Mouse (Mus musculus): ENCODE measurements at regions not wholly inside any gene's neighbourhood (a gene's known extent, or its start where the extent isn't known, plus 50 kb on each side); places are given as distances from the start of the nearest gene placed in this dataset.

- ATAC-seq (replicated peaks): no peak
- no peaks in the 10 kb centered on the region for H3K4me1 ChIP-seq
- H3K36me3 ChIP-seq: no peaks in the 10 kb centered on the region
- H3K27ac ChIP-seq (replicated peaks): no peak overlapping the region
- H3K9me3 ChIP-seq: no peaks in the 10 kb centered on the region
- WGBS: 89% methylated on average over 6 of the region's 6 CpGs
- H3K27me3 ChIP-seq: no peaks in the 10 kb centered on the region
- no peak overlapping the region for H3K4me2 ChIP-seq (replicated peaks)
- H3K4me3 ChIP-seq: no peak overlapping the region
- no peak overlapping the region for H3K9ac ChIP-seq (replicated peaks)
Measured at GRCm38 (mm10) chr11:111484981-111485380, 419.0 kb downstream of the Kcnj2 start.

GRCm38 (mm10) chr11:111512471-111512870, 446.5 kb downstream of the Kcnj2 start:
- no peaks in the 10 kb centered on the region for H3K27me3 ChIP-seq
- no peaks in the 10 kb centered on the region for H3K4me1 ChIP-seq
- H3K36me3 ChIP-seq: no peaks in the 10 kb centered on the region
- no peak overlapping the region for H3K27ac ChIP-seq (replicated peaks)
- no peak overlapping the region for H3K9ac ChIP-seq (replicated peaks)
- no peak for ATAC-seq (replicated peaks)
- H3K4me2 ChIP-seq (replicated peaks): no peak overlapping the region
- no peaks in the 10 kb centered on the region for H3K9me3 ChIP-seq
- no peak overlapping the region for H3K4me3 ChIP-seq
- WGBS: 40% methylated on average over 4 of the region's 4 CpGs

- no peaks in the 10 kb centered on the region for H3K36me3 ChIP-seq
- peak; percentile 82 for ATAC-seq (replicated peaks)
- H3K4me1 ChIP-seq: peaks cover 8% of the 10 kb centered on the region
- H3K9ac ChIP-seq (replicated peaks): no peak overlapping the region
- no peak overlapping the region for H3K4me3 ChIP-seq
- H3K27ac ChIP-seq (replicated peaks): 0 out of 2 replicates have a peak overlapping the region, but pooled peaks have one; percentile 14
- H3K9me3 ChIP-seq: no peaks in the 10 kb centered on the region
- 27% methylated on average over 8 of the region's 8 CpGs for WGBS
- no peaks in the 10 kb centered on the region for H3K27me3 ChIP-seq
- peak overlapping the region; percentile 12; the same call in 1 of the 2 replicates for H3K4me2 ChIP-seq (replicated peaks)
Measured at GRCm38 (mm10) chr11:111522716-111523115, 456.8 kb downstream of the Kcnj2 start.

- no peak overlapping the region for H3K27ac ChIP-seq (replicated peaks)
- H3K27me3 ChIP-seq: no peaks in the 10 kb centered on the region
- H3K9ac ChIP-seq (replicated peaks): no peak overlapping the region
- no peaks in the 10 kb centered on the region for H3K36me3 ChIP-seq
- H3K4me3 ChIP-seq: no peak overlapping the region
- H3K9me3 ChIP-seq: no peaks in the 10 kb centered on the region
- ATAC-seq (replicated peaks): no peak
- 65% methylated on average over 8 of the region's 8 CpGs for WGBS
- H3K4me2 ChIP-seq (replicated peaks): no peak overlapping the region
- peaks cover 8% of the 10 kb centered on the region for H3K4me1 ChIP-seq
Measured at GRCm38 (mm10) chr11:111523465-111523864, 457.5 kb downstream of the Kcnj2 start.

- Histone ChIP-seq H3K4me3 (no peak overlapping the region), H3K27ac (replicated peaks) (no peak overlapping the region), H3K4me1 (peaks cover 8% of the 10 kb centered on the region), H3K9ac (replicated peaks) (no peak overlapping the region), H3K9me3 (no peaks in the 10 kb centered on the region), H3K27me3 (no peaks in the 10 kb centered on the region), H3K4me2 (replicated peaks) (no peak overlapping the region), H3K36me3 (no peaks in the 10 kb centered on the region)
- WGBS: 87% methylated on average over 6 of the region's 6 CpGs
- no peak for ATAC-seq (replicated peaks)
Measured at GRCm38 (mm10) chr11:111526010-111526742, 460.2 kb downstream of the Kcnj2 start.

- ATAC-seq (replicated peaks): no peak
- WGBS: 80% methylated on average over 9 of the region's 9 CpGs
- H3K36me3 ChIP-seq: no peaks in the 10 kb centered on the region
Measured at GRCm38 (mm10) chr11:111529591-111529990, 463.6 kb downstream of the Kcnj2 start.

GRCm38 (mm10) chr11:111530912-111531311, 464.9 kb downstream of the Kcnj2 start:
- no peak overlapping the region for H3K27ac ChIP-seq (replicated peaks)
- H3K4me1 ChIP-seq: no peaks in the 10 kb centered on the region
- H3K4me2 ChIP-seq (replicated peaks): no peak overlapping the region
- H3K9me3 ChIP-seq: no peaks in the 10 kb centered on the region
- ATAC-seq (replicated peaks): no peak
- WGBS: 57% methylated on average over 3 of the region's 3 CpGs
- H3K27me3 ChIP-seq: no peaks in the 10 kb centered on the region
- no peak overlapping the region for H3K4me3 ChIP-seq
- no peaks in the 10 kb centered on the region for H3K36me3 ChIP-seq
- H3K9ac ChIP-seq (replicated peaks): no peak overlapping the region

More at GRCm38 (mm10) chr11:111529591-111529990, 463.6 kb downstream of the Kcnj2 start:
- Histone ChIP-seq H3K4me2 (replicated peaks) (no peak overlapping the region), H3K9me3 (no peaks in the 10 kb centered on the region), H3K9ac (replicated peaks) (no peak overlapping the region), H3K27me3 (no peaks in the 10 kb centered on the region), H3K4me3 (no peak overlapping the region), H3K27ac (replicated peaks) (no peak overlapping the region), H3K4me1 (no peaks in the 10 kb centered on the region)

- no peak for ATAC-seq (replicated peaks)
- H3K4me3 ChIP-seq: no peak overlapping the region
- WGBS: 23% methylated on average over 5 of the region's 5 CpGs
Measured at GRCm38 (mm10) chr11:111532457-111532856, 466.5 kb downstream of the Kcnj2 start.

GRCm38 (mm10) chr11:111536040-111536836, 470.3 kb downstream of the Kcnj2 start:
- 46% methylated on average over 17 of the region's 17 CpGs for WGBS
- Histone ChIP-seq H3K27ac (replicated peaks) (no peak overlapping the region), H3K4me2 (replicated peaks) (no peak overlapping the region), H3K9me3 (no peaks in the 10 kb centered on the region), H3K4me1 (no peaks in the 10 kb centered on the region), H3K36me3 (no peaks in the 10 kb centered on the region), H3K27me3 (0 out of 2 replicates have a peak, but pooled peaks cover 3% of the 10 kb centered on the region), H3K4me3 (no peak overlapping the region), H3K9ac (replicated peaks) (no peak overlapping the region)
- ATAC-seq (replicated peaks): 0 out of 2 replicates have a peak, but pooled peaks have one; percentile 32

More at GRCm38 (mm10) chr11:111532457-111532856, 466.5 kb downstream of the Kcnj2 start:
- H3K36me3 ChIP-seq: no peaks in the 10 kb centered on the region
- H3K27me3 ChIP-seq: 0 out of 2 replicates have a peak, but pooled peaks cover 3% of the 10 kb centered on the region
- H3K4me1 ChIP-seq: no peaks in the 10 kb centered on the region
- H3K9ac ChIP-seq (replicated peaks): no peak overlapping the region
- no peak overlapping the region for H3K27ac ChIP-seq (replicated peaks)
- no peak overlapping the region for H3K4me2 ChIP-seq (replicated peaks)
- no peaks in the 10 kb centered on the region for H3K9me3 ChIP-seq

- no peaks in the 10 kb centered on the region for H3K36me3 ChIP-seq
- no peak for ATAC-seq (replicated peaks)
- no peaks in the 10 kb centered on the region for H3K9me3 ChIP-seq
- 27% methylated on average over 3 of the region's 3 CpGs for WGBS
- H3K9ac ChIP-seq (replicated peaks): no peak overlapping the region
- H3K4me2 ChIP-seq (replicated peaks): no peak overlapping the region
- H3K4me1 ChIP-seq: no peaks in the 10 kb centered on the region
- H3K4me3 ChIP-seq: no peak overlapping the region
- H3K27ac ChIP-seq (replicated peaks): no peak overlapping the region
- 0 out of 2 replicates have a peak, but pooled peaks cover 3% of the 10 kb centered on the region for H3K27me3 ChIP-seq
Measured at GRCm38 (mm10) chr11:111537654-111538053, 471.7 kb downstream of the Kcnj2 start.

- H3K36me3 ChIP-seq: no peaks in the 10 kb centered on the region
- WGBS: 89% methylated on average over 6 of the region's 6 CpGs
- no peak for ATAC-seq (replicated peaks)
- H3K27ac ChIP-seq (replicated peaks): no peak overlapping the region
- no peaks in the 10 kb centered on the region for H3K9me3 ChIP-seq
- 0 out of 2 replicates have a peak, but pooled peaks cover 3% of the 10 kb centered on the region for H3K27me3 ChIP-seq
- no peak overlapping the region for H3K4me2 ChIP-seq (replicated peaks)
- H3K4me1 ChIP-seq: no peaks in the 10 kb centered on the region
- H3K9ac ChIP-seq (replicated peaks): no peak overlapping the region
- H3K4me3 ChIP-seq: no peak overlapping the region
Measured at GRCm38 (mm10) chr11:111539960-111540359, 474.0 kb downstream of the Kcnj2 start.

GRCm38 (mm10) chr11:111545291-111545690, 479.3 kb downstream of the Kcnj2 start:
- no peak for ATAC-seq (replicated peaks)
- Histone ChIP-seq H3K27ac (replicated peaks) (no peak overlapping the region), H3K4me3 (no peak overlapping the region), H3K9ac (replicated peaks) (no peak overlapping the region), H3K4me1 (no peaks in the 10 kb centered on the region), H3K27me3 (no peaks in the 10 kb centered on the region), H3K36me3 (no peaks in the 10 kb centered on the region), H3K9me3 (no peaks in the 10 kb centered on the region), H3K4me2 (replicated peaks) (no peak overlapping the region)
- 75% methylated on average over 4 of the region's 4 CpGs for WGBS
